Mouse (Mus musculus) MEL (cell line): ENCODE measurements around the gene Ehmt2. TPM values are rescaled to one million over a fixed set of nuclear protein-coding genes. Genes with fewer than 3 reads are reported as not detected.

Experiments
- DNase-seq: peaks from one replicate; pipeline ENCODE4 v3.0.0; 2011; ENCODE audit warnings: low read depth, low spot score
- H3K27ac ChIP-seq: 2 replicates; pipeline ENCODE4 v1.5.1; 2012; ENCODE audit warnings: low read depth, mild to moderate bottlenecking, control low read depth, low read length, moderate library complexity; ENCODE audit not compliant: control insufficient read depth
- H3K27me3 ChIP-seq, 2 experiments: fragments of 150-350 bp in 1 of 2; sonication (generic) in 1 of 2; 2 replicates each; pipeline ENCODE4 v1.6.1; 2012; ENCODE audit warnings: low read length in 2 of 2, mild to moderate bottlenecking in 2 of 2, improper control_type of control experiment in 1 of 2, moderate library complexity in 1 of 2; ENCODE audit not compliant: insufficient read depth in 2 of 2, control insufficient read depth in 1 of 2
- H3K36me3 ChIP-seq, 2 experiments: 2 replicates each; pipeline ENCODE4 v1.6.1; 2012 to 2014; ENCODE audit warnings: low read length in 2 of 2, improper control_type of control experiment in 1 of 2, inconsistent platforms in 1 of 2, mild to moderate bottlenecking in 1 of 2; ENCODE audit not compliant: insufficient read depth in 2 of 2, control insufficient read depth in 1 of 2
- H3K4me1 ChIP-seq, 2 experiments: fragments of 150-350 bp in 1 of 2; sonication (generic) in 1 of 2; 2 replicates each; pipeline ENCODE4 v1.6.1; 2012; ENCODE audit warnings: low read length in 2 of 2, improper control_type of control experiment in 1 of 2, mild to moderate bottlenecking in 1 of 2; ENCODE audit not compliant: insufficient read depth in 2 of 2, control insufficient read depth in 1 of 2
- H3K4me3 ChIP-seq, 2 experiments: fragments of 150-350 bp in 1 of 2; sonication (generic) in 1 of 2; 2 replicates each; pipeline ENCODE4 v1.5.1; 2012; ENCODE audit warnings: low read depth in 2 of 2, low read length in 2 of 2, mild to moderate bottlenecking in 2 of 2, moderate library complexity in 2 of 2, control low read depth in 1 of 2, improper control_type of control experiment in 1 of 2; ENCODE audit not compliant: control insufficient read depth in 1 of 2, insufficient read depth in 1 of 2
- H3K79me2 ChIP-seq: 2 replicates; pipeline ENCODE4 v1.6.1; 2012; ENCODE audit warnings: mild to moderate bottlenecking, low read length, moderate library complexity; ENCODE audit not compliant: control insufficient read depth, poor library complexity, insufficient read depth
- H3K9ac ChIP-seq: 2 replicates; pipeline ENCODE4 v1.6.1; 2012; ENCODE audit warnings: low read depth, mild to moderate bottlenecking, control low read depth, low read length, moderate library complexity; ENCODE audit not compliant: control insufficient read depth, poor library complexity, severe bottlenecking
- H3K9me3 ChIP-seq: fragments of 150-350 bp; sonication (generic); replicated peaks from 2 replicates; pipeline ENCODE4 v1.6.1; 2012; ENCODE audit warnings: mild to moderate bottlenecking, low read length, improper control_type of control experiment, moderate library complexity; ENCODE audit not compliant: insufficient read depth
- BHLHE40 ChIP-seq: IDR thresholded peaks from 2 replicates; pipeline ENCODE4 v1.6.1; 2012; ENCODE audit warnings: low read depth, mild to moderate bottlenecking, inconsistent platforms, low read length, improper control_type of control experiment, borderline replicate concordance
- CTCF ChIP-seq, 3 experiments: IDR thresholded peaks in 2 of 3; conservative IDR thresholded peaks in 1 of 3; 2 replicates each; pipeline ENCODE4 v1.5.1; 2011 to 2012; ENCODE audit warnings: low read length in 3 of 3, low read depth in 2 of 3, mild to moderate bottlenecking in 2 of 3, improper control_type of control experiment in 1 of 3, inconsistent platforms in 1 of 3, mixed read lengths in 1 of 3, moderate library complexity in 1 of 3; ENCODE audit not compliant: control insufficient read depth in 1 of 3, insufficient read depth in 1 of 3, poor library complexity in 1 of 3, severe bottlenecking in 1 of 3
- EP300 ChIP-seq, 2 experiments: IDR thresholded peaks; 2 replicates each; pipeline ENCODE4 v1.6.1; 2011; ENCODE audit warnings: improper control_type of control experiment in 2 of 2, low read length in 2 of 2, low read depth in 1 of 2, mild to moderate bottlenecking in 1 of 2
- GABPA ChIP-seq: IDR thresholded peaks from 2 replicates; pipeline ENCODE4 v1.6.1; 2012; ENCODE audit warnings: low read depth, mild to moderate bottlenecking, inconsistent platforms, low read length, improper control_type of control experiment, moderate library complexity
- HCFC1 ChIP-seq: IDR thresholded peaks from 2 replicates; pipeline ENCODE4 v1.6.1; 2012; ENCODE audit warnings: low read depth, mild to moderate bottlenecking, inconsistent platforms, low read length, improper control_type of control experiment, moderate library complexity
- JUND ChIP-seq: IDR thresholded peaks from 2 replicates; pipeline ENCODE4 v1.6.1; 2011; ENCODE audit warnings: low read depth, mild to moderate bottlenecking, improper control_type of control experiment, low read length
- MAX ChIP-seq: IDR thresholded peaks from 2 replicates; pipeline ENCODE4 v1.6.1; 2011; ENCODE audit warnings: low read length, improper control_type of control experiment
- MAZ ChIP-seq: IDR thresholded peaks from 2 replicates; pipeline ENCODE4 v1.6.1; 2012; ENCODE audit warnings: low read depth, mild to moderate bottlenecking, inconsistent platforms, low read length, improper control_type of control experiment
- MXI1 ChIP-seq: IDR thresholded peaks from 2 replicates; pipeline ENCODE4 v1.6.1; 2011; ENCODE audit warnings: mild to moderate bottlenecking, low read depth, low read length, improper control_type of control experiment
- MYB ChIP-seq: IDR thresholded peaks from 2 replicates; pipeline ENCODE4 v1.6.1; 2011; ENCODE audit warnings: mild to moderate bottlenecking, low read depth, low read length, improper control_type of control experiment
- NELFE ChIP-seq: IDR thresholded peaks from 2 replicates; pipeline ENCODE4 v1.6.1; 2011; ENCODE audit warnings: low read depth, low read length, improper control_type of control experiment
- NRF1 ChIP-seq: IDR thresholded peaks from 2 replicates; pipeline ENCODE4 v1.6.1; 2014; ENCODE audit warnings: low read depth, mild to moderate bottlenecking, inconsistent platforms, low read length, improper control_type of control experiment, moderate library complexity; ENCODE audit not compliant: poor library complexity, insufficient read depth, severe bottlenecking
- SIN3A ChIP-seq: IDR thresholded peaks from 2 replicates; pipeline ENCODE4 v1.6.1; 2012; ENCODE audit warnings: low read length, improper control_type of control experiment, inconsistent platforms
- SMC3 ChIP-seq: IDR thresholded peaks from 2 replicates; pipeline ENCODE4 v1.6.1; 2011; ENCODE audit warnings: low read depth, low read length, improper control_type of control experiment
- TCF12 ChIP-seq: IDR thresholded peaks from 2 replicates; pipeline ENCODE4 v1.6.1; 2014; ENCODE audit warnings: low read depth, mild to moderate bottlenecking, inconsistent platforms, low read length, improper control_type of control experiment, moderate library complexity
- UBTF ChIP-seq: IDR thresholded peaks from 2 replicates; pipeline ENCODE4 v1.6.1; 2012; ENCODE audit warnings: low read depth, mild to moderate bottlenecking, inconsistent platforms, low read length, improper control_type of control experiment, moderate library complexity, borderline replicate concordance; ENCODE audit not compliant: insufficient read depth
- USF2 ChIP-seq, 2 experiments: IDR thresholded peaks; 2 replicates each; pipeline ENCODE4 v1.6.1; 2011 to 2012; ENCODE audit warnings: improper control_type of control experiment in 2 of 2, low read length in 2 of 2, borderline replicate concordance in 1 of 2, inconsistent platforms in 1 of 2, low read depth in 1 of 2, mild to moderate bottlenecking in 1 of 2; ENCODE audit not compliant: insufficient read depth in 1 of 2
- ZC3H11A ChIP-seq: IDR thresholded peaks from 2 replicates; pipeline ENCODE4 v1.6.1; 2012; ENCODE audit warnings: low read depth, mild to moderate bottlenecking, inconsistent platforms, low read length, improper control_type of control experiment
- ZKSCAN1 ChIP-seq: IDR thresholded peaks from 2 replicates; pipeline ENCODE4 v1.6.1; 2012; ENCODE audit warnings: low read depth, mild to moderate bottlenecking, inconsistent platforms, low read length, improper control_type of control experiment, moderate library complexity
- polyA plus RNA-seq, 2 experiments: library from polyadenylated mRNA; stranded (reverse) in 1 of 2; unstranded in 1 of 2; fragments of >175 nt in 1 of 2; fragments of >200 nt in 1 of 2; gene quantifications; 2 replicates each; pipeline versions ENCODE4 v1.2.1 to v1.2.4; 2012; ENCODE audit warnings: low replicate concordance in 2 of 2, low read depth in 1 of 2; ENCODE audit not compliant: insufficient read length in 2 of 2, insufficient read depth in 1 of 2, missing spikeins in 1 of 2
- total RNA-seq: library from RNA; depleted of rRNA; stranded (reverse); fragments of 300-350 nt; gene quantifications from 2 replicates; pipeline ENCODE4 v1.2.3, GENCODE M21; 2012

Gene Ehmt2
- total and polyA plus RNA-seq, 3 experiments, result 66.6 to 113 TPM; not detected in 1

DNA sequence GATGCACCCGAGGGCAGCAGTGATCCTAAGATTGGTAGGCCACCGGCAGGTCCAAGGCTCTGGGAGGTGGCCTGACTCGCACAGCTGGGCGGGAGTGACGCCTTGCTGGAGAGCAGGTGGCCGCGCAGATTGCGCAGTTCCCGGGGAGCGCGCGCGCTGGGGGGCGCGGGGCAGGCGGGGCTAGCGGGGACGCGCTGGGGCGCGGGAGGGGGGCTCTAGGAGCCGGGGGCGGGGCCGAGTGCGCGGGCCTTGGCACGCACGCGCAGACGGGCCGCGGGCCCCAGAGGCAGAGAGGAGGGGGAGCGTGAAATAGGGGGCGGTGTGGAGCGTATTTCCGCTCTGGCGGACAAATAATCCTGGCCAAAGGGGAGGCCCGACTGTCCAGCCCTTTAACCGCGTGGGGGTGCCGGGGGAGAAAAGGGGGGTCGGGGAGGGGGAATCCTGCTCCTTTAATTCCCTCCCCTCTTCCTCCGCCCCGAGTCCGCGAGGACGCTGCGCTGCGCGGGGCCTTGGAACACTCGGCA is 4.1 kb upstream of the Ehmt2 start (continued):
- no peak for TF ChIP-seq USF2 (IDR thresholded peaks at IDR 0.05; ENCODE audit: borderline replicate concordance in 1 of 2, insufficient read depth in 1 of 2, low read depth in 1 of 2, low read length in 2 of 2)
- TF ChIP-seq BHLHE40, result peak; percentile 37; the same call in 1 of the 2 replicates
- peak; percentile 97 for TF ChIP-seq MAZ
- no peak for TF ChIP-seq ZC3H11A
- no peak for TF ChIP-seq SMC3
- no peak for TF ChIP-seq ZKSCAN1
- peak in 1 of 3 experiments; percentile 20; a peak in 1 of 6 replicates for TF ChIP-seq CTCF (IDR thresholded peaks at IDR 0.05 in 2 of 3, conservative IDR thresholded peaks at IDR 0.05 in 1 of 3; ENCODE audit: control insufficient read depth in 1 of 3, insufficient read depth in 1 of 3, low read depth in 2 of 3, low read length in 3 of 3, poor library complexity in 1 of 3, severe bottlenecking in 1 of 3)
- no peak for TF ChIP-seq MYB
- TF ChIP-seq NRF1, result peak; percentile 73
- TF ChIP-seq GABPA, result no peak
- peak; percentile 58; the same call in 1 of the 2 replicates for TF ChIP-seq TCF12
- TF ChIP-seq UBTF, result no peak
- peak; percentile 70 for TF ChIP-seq HCFC1

GRCm38 (mm10) chr17:34894801-34895530 is 3.3 kb upstream of the Ehmt2 start:
- peak; percentile 57 for DNase-seq
- H3K9me3 ChIP-seq, result no peaks in the 10 kb centered on the region
- H3K36me3 ChIP-seq, result peaks cover 0 to 11% of the 10 kb centered on the region in 2 experiments; a peak in 2 of 4 replicates
- peak overlapping the region; percentile 84 for H3K9ac ChIP-seq
- H3K27ac ChIP-seq, result peak overlapping the region; percentile 50; the same call in 1 of the 2 replicates
- H3K79me2 ChIP-seq, result peaks cover 30% of the 10 kb centered on the region
- TF ChIP-seq EP300 (IDR thresholded peaks at IDR 0.05; ENCODE audit: low read depth in 1 of 2, low read length in 2 of 2) (no peak), MXI1 (peak; percentile 27; the same call in 1 of the 2 replicates), NELFE (peak; percentile 39), CTCF (IDR thresholded peaks at IDR 0.05 in 2 of 3, conservative IDR thresholded peaks at IDR 0.05 in 1 of 3; ENCODE audit: control insufficient read depth in 1 of 3, insufficient read depth in 1 of 3, low read depth in 2 of 3, low read length in 3 of 3, poor library complexity in 1 of 3, severe bottlenecking in 1 of 3) (no peak), JUND (no peak), MAX (0 out of 2 replicates have a peak, but pooled peaks have one; percentile 32), SIN3A (peak; percentile 22; the same call in 1 of the 2 replicates)
- H3K4me3 ChIP-seq, result peak overlapping the region; percentile 57 to 84
- H3K4me1 ChIP-seq, result peaks cover 0 to 12% of the 10 kb centered on the region in 2 experiments; a peak in 3 of 4 replicates
- H3K27me3 ChIP-seq, result no peaks in the 10 kb centered on the region
